Mouse (Mus musculus): ENCODE measurements at regions not wholly inside any gene's neighbourhood (a gene's known extent, or its start where the extent isn't known, plus 50 kb on each side); places are given as distances from the start of the nearest gene placed in this dataset.

- Histone ChIP-seq H3K27me3 (ENCODE audit: control insufficient read depth in 1 of 2, insufficient read depth in 2 of 2, low read length in 2 of 2) (no peaks in the 10 kb centered on the region), H3K4me3 (ENCODE audit: control insufficient read depth in 1 of 2, insufficient read depth in 1 of 2, low read depth in 2 of 2, low read length in 2 of 2) (no peak overlapping the region), H3K9ac (ENCODE audit: control insufficient read depth, low read depth, low read length, poor library complexity, severe bottlenecking) (no peak overlapping the region), H3K36me3 (ENCODE audit: control insufficient read depth in 1 of 2, insufficient read depth in 2 of 2, low read length in 2 of 2) (no peaks in the 10 kb centered on the region), H3K9me3 (replicated peaks; ENCODE audit: insufficient read depth, low read length) (no peaks in the 10 kb centered on the region), H3K4me1 (ENCODE audit: control insufficient read depth in 1 of 2, insufficient read depth in 2 of 2, low read length in 2 of 2) (no peaks in the 10 kb centered on the region), H3K27ac (ENCODE audit: control insufficient read depth, low read depth, low read length) (no peak overlapping the region), H3K79me2 (ENCODE audit: control insufficient read depth, insufficient read depth, low read length, poor library complexity) (no peaks in the 10 kb centered on the region)
- no peak for DNase-seq (ENCODE audit: low read depth, low spot score)
- TF ChIP-seq NRF1 (IDR thresholded peaks at IDR 0.05; ENCODE audit: insufficient read depth, low read depth, low read length, poor library complexity, severe bottlenecking) (no peak), ZNF384 (IDR thresholded peaks at IDR 0.05; ENCODE audit: low read depth, low read length) (no peak), MEF2A (IDR thresholded peaks at IDR 0.05; ENCODE audit: extremely low read depth, insufficient replicate concordance, low read depth, low read length, poor library complexity, severe bottlenecking) (no peak), BHLHE40 (IDR thresholded peaks at IDR 0.05; ENCODE audit: borderline replicate concordance, low read depth, low read length) (no peak), JUND (IDR thresholded peaks at IDR 0.05; ENCODE audit: low read depth, low read length) (no peak), USF2 (IDR thresholded peaks at IDR 0.05; ENCODE audit: borderline replicate concordance in 1 of 2, insufficient read depth in 1 of 2, low read depth in 1 of 2, low read length in 2 of 2) (no peak), TAL1 (IDR thresholded peaks at IDR 0.05; ENCODE audit: low read length) (no peak), POLR2AphosphoS5 (IDR thresholded peaks at IDR 0.05; ENCODE audit: borderline replicate concordance, low read depth, low read length) (no peak), HCFC1 (IDR thresholded peaks at IDR 0.05; ENCODE audit: low read depth, low read length) (no peak), RCOR1 (IDR thresholded peaks at IDR 0.05; ENCODE audit: low read depth, low read length) (no peak), NELFE (IDR thresholded peaks at IDR 0.05; ENCODE audit: low read depth, low read length) (no peak), ZMIZ1 (IDR thresholded peaks at IDR 0.05; ENCODE audit: low read depth, low read length) (no peak), MAFK (IDR thresholded peaks at IDR 0.05; ENCODE audit: borderline replicate concordance, low read depth, low read length) (no peak), SIN3A (IDR thresholded peaks at IDR 0.05; ENCODE audit: low read length) (no peak), ETS1 (IDR thresholded peaks at IDR 0.05; ENCODE audit: low read depth, low read length) (no peak)
Observed at GRCm38 (mm10) chr13:71165096-71165920, 323.7 kb upstream of the Adamts16 start.

- no peaks in the 10 kb centered on the region for H3K36me3 ChIP-seq (ENCODE audit: control insufficient read depth in 1 of 2, insufficient read depth in 2 of 2, low read length in 2 of 2)
- no peaks in the 10 kb centered on the region for H3K27me3 ChIP-seq (ENCODE audit: control insufficient read depth in 1 of 2, insufficient read depth in 2 of 2, low read length in 2 of 2)
- DNase-seq (ENCODE audit: low read depth, low spot score), result no peak
- no peak overlapping the region for H3K4me3 ChIP-seq (ENCODE audit: control insufficient read depth in 1 of 2, insufficient read depth in 1 of 2, low read depth in 2 of 2, low read length in 2 of 2)
- no peaks in the 10 kb centered on the region for H3K79me2 ChIP-seq (ENCODE audit: control insufficient read depth, insufficient read depth, low read length, poor library complexity)
- H3K27ac ChIP-seq (ENCODE audit: control insufficient read depth, low read depth, low read length), result no peak overlapping the region
- TF ChIP-seq MYB (IDR thresholded peaks at IDR 0.05; ENCODE audit: low read depth, low read length) (no peak), SMC3 (IDR thresholded peaks at IDR 0.05; ENCODE audit: low read depth, low read length) (no peak), GATA1 (IDR thresholded peaks at IDR 0.05; ENCODE audit: low read depth, low read length) (no peak)
- no peaks in the 10 kb centered on the region for H3K4me1 ChIP-seq (ENCODE audit: control insufficient read depth in 1 of 2, insufficient read depth in 2 of 2, low read length in 2 of 2)
- no peaks in the 10 kb centered on the region for H3K9me3 ChIP-seq (replicated peaks; ENCODE audit: insufficient read depth, low read length)
- no peak overlapping the region for H3K9ac ChIP-seq (ENCODE audit: control insufficient read depth, low read depth, low read length, poor library complexity, severe bottlenecking)
Observed at GRCm38 (mm10) chr13:71164012-71164411, 322.4 kb upstream of the Adamts16 start.
